Mouse (Mus musculus) ES-Bruce4 (cell line): ENCODE data around the gene Prkg1.

Experiments used
- CTCF ChIP-seq: IDR thresholded peaks from one replicate; pipeline ENCODE4 v1.8.1; 2011; ENCODE audit warnings: low read depth, low read length
- EP300 ChIP-seq: IDR thresholded peaks from 2 replicates; pipeline ENCODE4 v1.6.1; 2011; ENCODE audit warnings: low read depth, low read length; ENCODE audit not compliant: insufficient read depth
- POLR2A ChIP-seq: IDR thresholded peaks from one replicate; pipeline ENCODE4 v1.8.1; 2011; ENCODE audit warnings: low read length; ENCODE audit not compliant: insufficient read depth

DNA sequence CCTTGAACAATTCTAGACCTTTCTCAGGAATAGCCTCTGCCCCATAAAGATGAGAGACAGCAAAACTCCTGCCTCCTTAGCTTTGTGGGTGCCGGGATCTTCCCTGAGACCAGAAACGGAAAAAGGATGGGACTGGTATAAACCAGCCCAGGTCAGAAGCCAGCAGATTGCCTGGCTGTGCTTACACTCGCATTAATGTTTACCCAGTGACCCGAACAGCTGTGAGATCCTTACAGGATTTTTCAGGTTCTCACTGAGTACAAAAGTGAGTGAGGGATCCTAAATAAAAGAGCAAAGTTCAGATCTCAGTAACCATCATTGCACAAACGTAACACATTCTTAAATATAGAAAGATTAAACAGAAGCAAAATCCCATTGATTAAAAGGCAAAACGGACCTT is 1248.1 kb downstream of the Prkg1 start:
- no peak for TF ChIP-seq POLR2A
- no peak for TF ChIP-seq CTCF
- no peak for TF ChIP-seq EP300
